Mouse (Mus musculus): ENCODE results near the gene Spata13. TPM values are rescaled to one million over a fixed set of nuclear protein-coding genes. Genes with fewer than 3 reads are reported as not detected.

The Spata13 gene
- polyA plus RNA-seq (2015; fragmentation: Illumina TruSeq; extraction: RNeasy Lipid Tissue Mini Kit (QIAGEN cat#74804); ENCODE audit: insufficient read depth, low read depth, low replicate concordance), result 8.0 TPM

GRCm38 (mm10) chr14:60633961-60634864, at the start of gene Spata13:
Gene Spata13, plus strand, starts transcription at chr14:60634001.

GRCm38 (mm10) chr14:60767884-60768283, 134.1 kb downstream of the Spata13 start, which contains the start of gene C1qtnf9:
Gene C1qtnf9, plus strand, starts transcription at chr14:60768134.

GRCm38 (mm10) chr14:60784427-60785315, 150.9 kb downstream of the Spata13 start, which contains the start of gene Mipep:
Gene Mipep, plus strand, starts transcription at chr14:60784573.

Other genes starting within 250 kb of the Spata13 start
- gene C1qtnf9, start 134.1 kb downstream of the Spata13 start, polyA plus RNA-seq (2015; fragmentation: Illumina TruSeq; extraction: RNeasy Lipid Tissue Mini Kit (QIAGEN cat#74804); ENCODE audit: insufficient read depth, low read depth, low replicate concordance), result 6.2 TPM
- 2.4 TPM for gene Mipep, start 150.6 kb downstream of the Spata13 start, polyA plus RNA-seq (2015; fragmentation: Illumina TruSeq; extraction: RNeasy Lipid Tissue Mini Kit (QIAGEN cat#74804); ENCODE audit: insufficient read depth, low read depth, low replicate concordance)

Data from pancreas, adult 10 weeks (tissue).